Mouse (Mus musculus): ENCODE results near the gene Il1rn.

Il1rn gene

GRCm38 (mm10) chr2:24382456-24383230 is 46.0 kb downstream of the Il1rn start:
- DNase-seq: no peak

DNA sequence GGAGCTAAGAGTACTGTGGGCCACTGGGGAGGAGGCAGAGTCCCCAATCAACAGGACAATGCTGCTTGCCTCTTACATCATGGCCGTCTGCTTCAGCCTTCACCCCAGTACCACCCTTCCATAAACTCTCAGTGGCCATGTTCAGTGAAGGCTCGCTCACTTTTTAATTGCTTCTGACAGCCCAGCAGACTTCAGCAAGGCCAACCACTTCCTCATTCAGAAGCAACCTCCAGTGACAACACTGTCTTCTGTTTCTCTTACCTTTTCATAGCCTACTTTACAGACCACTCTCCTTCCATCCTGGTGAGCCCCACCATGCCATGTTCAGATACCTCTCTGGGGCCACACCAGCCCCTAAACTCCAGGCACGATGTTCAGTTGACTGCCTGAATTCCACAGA is 47.0 kb downstream of the Il1rn start:
- DNase-seq: no peak

DNA sequence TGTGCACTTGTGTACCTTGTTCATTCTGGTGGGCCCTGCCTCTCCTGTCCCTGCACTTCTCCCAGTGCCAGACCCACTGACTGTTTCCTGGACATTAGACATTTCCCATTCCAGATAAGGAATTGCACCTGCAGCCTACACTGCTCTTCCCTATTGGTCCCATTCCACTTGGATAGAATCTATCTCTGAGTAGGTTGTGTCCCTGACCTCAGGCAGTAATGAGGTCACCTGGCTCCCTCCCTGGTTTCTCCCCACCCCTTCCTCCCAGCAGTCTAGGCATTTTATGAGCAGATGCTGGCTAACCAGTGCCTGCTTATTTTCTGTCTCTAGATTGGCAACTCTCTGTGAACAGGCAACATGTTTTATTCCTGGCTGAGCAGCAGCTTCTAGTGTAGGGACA is 47.7 kb downstream of the Il1rn start:
- DNase-seq: no peak

GRCm38 (mm10) chr2:24385111-24385961 is 48.7 kb downstream of the Il1rn start:
- no peak for DNase-seq

GRCm38 (mm10) chr2:24386158-24386963 is 49.7 kb downstream of the Il1rn start:
- no peak for DNase-seq

GRCm38 (mm10) chr2:24386964-24387320 is 50.3 kb downstream of the Il1rn start:
- no peak for DNase-seq

GRCm38 (mm10) chr2:24387361-24388283 is 51.0 kb downstream of the Il1rn start:
- no peak for DNase-seq

DNA sequence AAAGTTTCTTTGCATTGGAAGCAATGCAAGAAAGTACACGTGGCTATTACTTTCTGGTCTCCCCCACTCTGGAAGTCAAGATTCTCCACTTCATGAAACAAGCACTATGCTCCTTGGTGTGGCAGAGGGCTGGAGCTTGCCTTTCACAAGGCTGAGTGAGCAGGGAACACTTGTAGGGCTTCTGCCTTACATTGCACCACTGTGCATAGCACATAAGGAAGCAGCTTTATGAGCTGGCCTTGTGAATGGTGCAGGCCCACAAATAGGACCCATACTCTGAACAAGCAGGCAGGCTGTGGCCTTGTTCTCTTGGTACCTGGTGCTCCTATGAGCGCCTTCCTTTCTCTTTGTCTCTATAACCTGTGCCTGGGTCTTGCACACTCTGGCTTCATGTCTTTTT is 56.6 kb downstream of the Il1rn start:
- no peak for DNase-seq

DNA sequence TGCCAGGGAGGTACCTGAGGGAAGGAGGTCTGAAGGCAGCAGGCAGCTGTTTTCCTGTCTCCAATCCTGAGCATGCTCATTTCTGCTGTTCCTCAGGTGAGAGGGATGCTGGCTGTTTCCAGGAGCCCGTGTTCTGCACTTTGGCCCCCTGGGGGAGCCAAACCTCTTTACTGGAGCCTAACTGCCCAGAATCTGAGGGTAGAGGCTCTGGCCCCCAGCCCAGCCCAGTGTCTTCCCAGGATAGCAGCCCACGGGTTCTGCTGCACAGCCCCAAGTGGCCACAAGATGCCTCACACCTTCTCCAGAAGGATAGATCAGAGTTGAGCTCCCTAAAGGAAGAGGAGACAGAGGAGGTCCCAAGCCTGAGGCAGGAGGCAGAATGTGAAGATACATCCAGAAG is 60.5 kb downstream of the Il1rn start:
- no peak for DNase-seq

DNA sequence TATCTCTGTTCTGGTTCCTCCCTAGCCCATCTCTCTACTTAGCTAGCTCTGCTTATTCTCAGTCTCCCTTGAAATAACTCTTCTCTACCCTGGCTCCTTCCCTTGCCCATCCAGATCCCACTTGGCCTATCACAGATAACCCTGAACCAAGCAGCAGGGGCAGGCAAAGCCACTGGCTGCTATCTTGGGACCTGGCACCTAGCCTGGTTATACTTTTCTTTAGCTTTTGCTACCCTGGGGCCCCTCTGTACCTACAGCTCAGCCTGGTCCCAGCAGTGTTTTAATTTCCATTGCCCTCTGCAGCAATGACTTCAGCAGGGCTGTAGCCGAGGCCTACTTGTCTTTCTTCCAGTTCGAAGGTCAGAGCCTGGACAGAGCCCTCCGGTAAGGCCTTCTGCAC is 64.1 kb downstream of the Il1rn start:
- no peak for DNase-seq
